Mouse (Mus musculus): Measurements from ENCODE around the gene Cnbp.

DNA sequence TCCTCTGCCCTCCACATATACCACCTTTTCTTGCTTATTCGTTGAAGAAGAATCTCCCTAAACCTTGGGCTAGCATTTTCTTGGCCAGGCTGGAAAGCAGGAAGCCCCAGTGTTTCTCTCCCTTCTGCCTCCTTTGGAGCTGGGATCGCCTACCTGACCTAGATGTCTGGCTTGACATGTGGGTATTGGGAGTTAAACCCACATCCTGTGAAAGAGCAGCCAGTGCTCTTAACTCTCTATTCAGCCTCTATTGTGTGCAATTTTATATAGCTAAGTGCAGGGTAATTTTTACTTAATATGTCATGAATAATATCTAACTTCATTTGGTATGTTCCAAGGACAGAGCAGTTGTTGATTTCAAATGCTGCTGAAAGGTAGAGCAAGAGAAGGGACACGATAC lies 28.7 kb upstream of the Cnbp start:
- TF ChIP-seq CTCF (IDR thresholded peaks at IDR 0.05; ENCODE audit: low read depth, low read length) (no peak), POLR2A (IDR thresholded peaks at IDR 0.05; ENCODE audit: extremely low read depth, insufficient read depth, low read length) (no peak)

Measured in liver, adult 2 months (tissue).